Mouse (Mus musculus) MEL (cell line): Measurements from ENCODE around the gene Rflnb. TPM values are rescaled to one million over a fixed set of nuclear protein-coding genes. Genes with fewer than 3 reads are reported as not detected.

Source experiments
- DNase-seq: peaks from one replicate; pipeline ENCODE4 v3.0.0; 2011; ENCODE audit warnings: low read depth, low spot score
- H3K27ac ChIP-seq: 2 replicates; pipeline ENCODE4 v1.5.1; 2012; ENCODE audit warnings: low read depth, mild to moderate bottlenecking, control low read depth, low read length, moderate library complexity; ENCODE audit not compliant: control insufficient read depth
- H3K27me3 ChIP-seq, 2 experiments: fragments of 150-350 bp in 1 of 2; sonication (generic) in 1 of 2; 2 replicates each; pipeline ENCODE4 v1.6.1; 2012; ENCODE audit warnings: low read length in 2 of 2, mild to moderate bottlenecking in 2 of 2, improper control_type of control experiment in 1 of 2, moderate library complexity in 1 of 2; ENCODE audit not compliant: insufficient read depth in 2 of 2, control insufficient read depth in 1 of 2
- H3K36me3 ChIP-seq, 2 experiments: 2 replicates each; pipeline ENCODE4 v1.6.1; 2012 to 2014; ENCODE audit warnings: low read length in 2 of 2, improper control_type of control experiment in 1 of 2, inconsistent platforms in 1 of 2, mild to moderate bottlenecking in 1 of 2; ENCODE audit not compliant: insufficient read depth in 2 of 2, control insufficient read depth in 1 of 2
- H3K4me1 ChIP-seq, 2 experiments: fragments of 150-350 bp in 1 of 2; sonication (generic) in 1 of 2; 2 replicates each; pipeline ENCODE4 v1.6.1; 2012; ENCODE audit warnings: low read length in 2 of 2, improper control_type of control experiment in 1 of 2, mild to moderate bottlenecking in 1 of 2; ENCODE audit not compliant: insufficient read depth in 2 of 2, control insufficient read depth in 1 of 2
- H3K4me3 ChIP-seq, 2 experiments: fragments of 150-350 bp in 1 of 2; sonication (generic) in 1 of 2; 2 replicates each; pipeline ENCODE4 v1.5.1; 2012; ENCODE audit warnings: low read depth in 2 of 2, low read length in 2 of 2, mild to moderate bottlenecking in 2 of 2, moderate library complexity in 2 of 2, control low read depth in 1 of 2, improper control_type of control experiment in 1 of 2; ENCODE audit not compliant: control insufficient read depth in 1 of 2, insufficient read depth in 1 of 2
- H3K79me2 ChIP-seq: 2 replicates; pipeline ENCODE4 v1.6.1; 2012; ENCODE audit warnings: mild to moderate bottlenecking, low read length, moderate library complexity; ENCODE audit not compliant: control insufficient read depth, poor library complexity, insufficient read depth
- H3K9ac ChIP-seq: 2 replicates; pipeline ENCODE4 v1.6.1; 2012; ENCODE audit warnings: low read depth, mild to moderate bottlenecking, control low read depth, low read length, moderate library complexity; ENCODE audit not compliant: control insufficient read depth, poor library complexity, severe bottlenecking
- H3K9me3 ChIP-seq: fragments of 150-350 bp; sonication (generic); replicated peaks from 2 replicates; pipeline ENCODE4 v1.6.1; 2012; ENCODE audit warnings: mild to moderate bottlenecking, low read length, improper control_type of control experiment, moderate library complexity; ENCODE audit not compliant: insufficient read depth
- BHLHE40 ChIP-seq: IDR thresholded peaks from 2 replicates; pipeline ENCODE4 v1.6.1; 2012; ENCODE audit warnings: low read depth, mild to moderate bottlenecking, inconsistent platforms, low read length, improper control_type of control experiment, borderline replicate concordance
- CHD2 ChIP-seq: IDR thresholded peaks from 2 replicates; pipeline ENCODE4 v1.6.1; 2011; ENCODE audit warnings: low read length, improper control_type of control experiment
- CTCF ChIP-seq, 3 experiments: IDR thresholded peaks in 2 of 3; conservative IDR thresholded peaks in 1 of 3; 2 replicates each; pipeline ENCODE4 v1.5.1; 2011 to 2012; ENCODE audit warnings: low read length in 3 of 3, low read depth in 2 of 3, mild to moderate bottlenecking in 2 of 3, improper control_type of control experiment in 1 of 3, inconsistent platforms in 1 of 3, mixed read lengths in 1 of 3, moderate library complexity in 1 of 3; ENCODE audit not compliant: control insufficient read depth in 1 of 3, insufficient read depth in 1 of 3, poor library complexity in 1 of 3, severe bottlenecking in 1 of 3
- E2F4 ChIP-seq: IDR thresholded peaks from 2 replicates; pipeline ENCODE4 v1.6.1; 2011; ENCODE audit warnings: low read depth, low read length, improper control_type of control experiment, borderline replicate concordance
- ELF1 ChIP-seq: IDR thresholded peaks from 2 replicates; pipeline ENCODE4 v1.6.1; 2014; ENCODE audit warnings: low read depth, mild to moderate bottlenecking, inconsistent platforms, low read length, improper control_type of control experiment, moderate library complexity
- EP300 ChIP-seq, 2 experiments: IDR thresholded peaks; 2 replicates each; pipeline ENCODE4 v1.6.1; 2011; ENCODE audit warnings: improper control_type of control experiment in 2 of 2, low read length in 2 of 2, low read depth in 1 of 2, mild to moderate bottlenecking in 1 of 2
- ETS1 ChIP-seq: IDR thresholded peaks from 2 replicates; pipeline ENCODE4 v1.6.1; 2012; ENCODE audit warnings: low read depth, mild to moderate bottlenecking, inconsistent platforms, low read length, improper control_type of control experiment, moderate library complexity
- GATA1 ChIP-seq: IDR thresholded peaks from 2 replicates; pipeline ENCODE4 v1.6.1; 2011; ENCODE audit warnings: low read depth, low read length, improper control_type of control experiment
- KAT2A ChIP-seq: conservative IDR thresholded peaks from 2 replicates; pipeline ENCODE4 v1.6.1; 2012; ENCODE audit warnings: low read depth, low read length, improper control_type of control experiment, inconsistent platforms
- MAFK ChIP-seq: IDR thresholded peaks from 2 replicates; pipeline ENCODE4 v1.6.1; 2011; ENCODE audit warnings: low read depth, mild to moderate bottlenecking, low read length, improper control_type of control experiment, borderline replicate concordance
- MAX ChIP-seq: IDR thresholded peaks from 2 replicates; pipeline ENCODE4 v1.6.1; 2011; ENCODE audit warnings: low read length, improper control_type of control experiment
- MAZ ChIP-seq: IDR thresholded peaks from 2 replicates; pipeline ENCODE4 v1.6.1; 2012; ENCODE audit warnings: low read depth, mild to moderate bottlenecking, inconsistent platforms, low read length, improper control_type of control experiment
- MEF2A ChIP-seq: IDR thresholded peaks from 2 replicates; pipeline ENCODE4 v1.6.1; 2014; ENCODE audit warnings: low read depth, mild to moderate bottlenecking, inconsistent platforms, low read length, improper control_type of control experiment; ENCODE audit not compliant: poor library complexity, insufficient replicate concordance, severe bottlenecking; ENCODE audit errors: extremely low read depth
- MXI1 ChIP-seq: IDR thresholded peaks from 2 replicates; pipeline ENCODE4 v1.6.1; 2011; ENCODE audit warnings: mild to moderate bottlenecking, low read depth, low read length, improper control_type of control experiment
- MYB ChIP-seq: IDR thresholded peaks from 2 replicates; pipeline ENCODE4 v1.6.1; 2011; ENCODE audit warnings: mild to moderate bottlenecking, low read depth, low read length, improper control_type of control experiment
- NELFE ChIP-seq: IDR thresholded peaks from 2 replicates; pipeline ENCODE4 v1.6.1; 2011; ENCODE audit warnings: low read depth, low read length, improper control_type of control experiment
- NRF1 ChIP-seq: IDR thresholded peaks from 2 replicates; pipeline ENCODE4 v1.6.1; 2014; ENCODE audit warnings: low read depth, mild to moderate bottlenecking, inconsistent platforms, low read length, improper control_type of control experiment, moderate library complexity; ENCODE audit not compliant: poor library complexity, insufficient read depth, severe bottlenecking
- SIN3A ChIP-seq: IDR thresholded peaks from 2 replicates; pipeline ENCODE4 v1.6.1; 2012; ENCODE audit warnings: low read length, improper control_type of control experiment, inconsistent platforms
- SMC3 ChIP-seq: IDR thresholded peaks from 2 replicates; pipeline ENCODE4 v1.6.1; 2011; ENCODE audit warnings: low read depth, low read length, improper control_type of control experiment
- TCF12 ChIP-seq: IDR thresholded peaks from 2 replicates; pipeline ENCODE4 v1.6.1; 2014; ENCODE audit warnings: low read depth, mild to moderate bottlenecking, inconsistent platforms, low read length, improper control_type of control experiment, moderate library complexity
- UBTF ChIP-seq: IDR thresholded peaks from 2 replicates; pipeline ENCODE4 v1.6.1; 2012; ENCODE audit warnings: low read depth, mild to moderate bottlenecking, inconsistent platforms, low read length, improper control_type of control experiment, moderate library complexity, borderline replicate concordance; ENCODE audit not compliant: insufficient read depth
- USF1 ChIP-seq: IDR thresholded peaks from 2 replicates; pipeline ENCODE4 v1.6.1; 2014; ENCODE audit warnings: low read depth, mild to moderate bottlenecking, inconsistent platforms, low read length, improper control_type of control experiment, moderate library complexity
- USF2 ChIP-seq, 2 experiments: IDR thresholded peaks; 2 replicates each; pipeline ENCODE4 v1.6.1; 2011 to 2012; ENCODE audit warnings: improper control_type of control experiment in 2 of 2, low read length in 2 of 2, borderline replicate concordance in 1 of 2, inconsistent platforms in 1 of 2, low read depth in 1 of 2, mild to moderate bottlenecking in 1 of 2; ENCODE audit not compliant: insufficient read depth in 1 of 2
- ZC3H11A ChIP-seq: IDR thresholded peaks from 2 replicates; pipeline ENCODE4 v1.6.1; 2012; ENCODE audit warnings: low read depth, mild to moderate bottlenecking, inconsistent platforms, low read length, improper control_type of control experiment
- polyA plus RNA-seq, 2 experiments: library from polyadenylated mRNA; stranded (reverse) in 1 of 2; unstranded in 1 of 2; fragments of >175 nt in 1 of 2; fragments of >200 nt in 1 of 2; gene quantifications; 2 replicates each; pipeline versions ENCODE4 v1.2.1 to v1.2.4; 2012; ENCODE audit warnings: low replicate concordance in 2 of 2, low read depth in 1 of 2; ENCODE audit not compliant: insufficient read length in 2 of 2, insufficient read depth in 1 of 2, missing spikeins in 1 of 2
- total RNA-seq: library from RNA; depleted of rRNA; stranded (reverse); fragments of 300-350 nt; gene quantifications from 2 replicates; pipeline ENCODE4 v1.2.3, GENCODE M21; 2012

The Rflnb gene
- total and polyA plus RNA-seq, 3 experiments: 7.4 to 8.7 TPM; not detected in 1

DNA sequence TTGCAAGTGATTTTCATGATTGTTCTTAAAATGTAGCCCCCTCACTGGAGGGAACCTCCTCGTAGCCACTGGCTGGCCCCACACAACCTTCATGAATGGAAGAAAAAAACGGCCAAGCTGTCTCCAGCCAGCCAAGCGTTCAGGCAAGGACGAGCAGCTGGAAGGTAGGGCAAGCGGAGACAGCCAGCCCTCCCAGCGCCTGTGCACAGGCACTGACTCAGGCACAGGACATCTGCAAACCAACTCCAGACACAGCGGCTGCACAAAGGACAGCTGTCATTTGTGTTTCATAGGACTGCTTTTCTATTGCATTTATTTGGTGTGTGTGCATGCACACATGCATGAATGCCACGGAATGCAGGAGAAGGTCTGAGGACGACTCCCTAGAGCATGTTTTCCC is 33.2 kb downstream of the Rflnb start:
- TF ChIP-seq E2F4: no peak
- TF ChIP-seq USF2 (IDR thresholded peaks at IDR 0.05; ENCODE audit: borderline replicate concordance in 1 of 2, insufficient read depth in 1 of 2, low read depth in 1 of 2, low read length in 2 of 2): no peak
- TF ChIP-seq MAZ: no peak
- TF ChIP-seq CTCF (IDR thresholded peaks at IDR 0.05 in 2 of 3, conservative IDR thresholded peaks at IDR 0.05 in 1 of 3; ENCODE audit: control insufficient read depth in 1 of 3, insufficient read depth in 1 of 3, low read depth in 2 of 3, low read length in 3 of 3, poor library complexity in 1 of 3, severe bottlenecking in 1 of 3): no peak
- TF ChIP-seq MAFK: no peak
- no peak for TF ChIP-seq USF1
- TF ChIP-seq MEF2A: no peak
- TF ChIP-seq MAX: no peak
- Histone ChIP-seq H3K4me3 (no peak overlapping the region), H3K79me2 (no peaks in the 10 kb centered on the region), H3K9ac (no peak overlapping the region), H3K9me3 (no peaks in the 10 kb centered on the region), H3K27me3 (peaks cover 1 to 6% of the 10 kb centered on the region in 2 experiments; a peak in 3 of 4 replicates), H3K27ac (no peak overlapping the region), H3K4me1 (no peaks in the 10 kb centered on the region), H3K36me3 (no peaks in the 10 kb centered on the region)
- no peak for DNase-seq

DNA sequence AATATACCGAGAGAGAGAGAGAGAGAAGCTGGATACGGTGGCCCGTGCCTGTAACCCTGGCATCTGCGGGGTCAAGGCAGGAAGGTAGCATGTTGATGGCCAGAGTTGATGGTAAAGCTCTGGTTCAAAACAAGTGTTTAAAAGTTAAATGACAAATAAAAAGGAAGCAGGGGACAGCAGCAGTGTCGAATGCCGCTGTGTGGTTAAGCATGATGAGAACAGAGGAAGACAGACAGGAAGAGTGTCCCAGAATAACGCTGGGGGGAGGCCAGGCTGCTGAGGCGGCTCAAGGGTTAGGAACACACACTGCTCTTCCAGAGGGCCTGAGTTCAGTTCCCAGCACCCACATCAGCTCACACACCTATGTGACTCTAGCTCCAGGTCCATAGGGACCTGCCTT is 35.1 kb downstream of the Rflnb start:
- no peak for DNase-seq
- Histone ChIP-seq H3K9me3 (no peaks in the 10 kb centered on the region), H3K36me3 (no peaks in the 10 kb centered on the region), H3K4me1 (no peaks in the 10 kb centered on the region), H3K27me3 (peaks cover 11 to 12% of the 10 kb centered on the region in 2 experiments), H3K9ac (no peak overlapping the region), H3K27ac (no peak overlapping the region), H3K79me2 (no peaks in the 10 kb centered on the region)
- no peak for TF ChIP-seq NRF1
- no peak for TF ChIP-seq KAT2A
- no peak for TF ChIP-seq E2F4
- TF ChIP-seq EP300 (IDR thresholded peaks at IDR 0.05; ENCODE audit: low read depth in 1 of 2, low read length in 2 of 2): no peak
- TF ChIP-seq ETS1: no peak
- TF ChIP-seq UBTF: no peak
- TF ChIP-seq MXI1: no peak
- no peak for TF ChIP-seq CTCF (IDR thresholded peaks at IDR 0.05 in 2 of 3, conservative IDR thresholded peaks at IDR 0.05 in 1 of 3; ENCODE audit: control insufficient read depth in 1 of 3, insufficient read depth in 1 of 3, low read depth in 2 of 3, low read length in 3 of 3, poor library complexity in 1 of 3, severe bottlenecking in 1 of 3)
- TF ChIP-seq SIN3A: no peak
- TF ChIP-seq BHLHE40: no peak
- TF ChIP-seq NELFE: no peak
- no peak for TF ChIP-seq MAFK
- no peak for TF ChIP-seq ELF1
- TF ChIP-seq CHD2: no peak
- no peak for TF ChIP-seq TCF12
- TF ChIP-seq SMC3: no peak
- no peak for TF ChIP-seq ZC3H11A
- TF ChIP-seq MYB: no peak
- no peak for TF ChIP-seq GATA1
- TF ChIP-seq MAX: no peak
- TF ChIP-seq, all 39 proteins: peak for 0
- no peak overlapping the region for H3K4me3 ChIP-seq
